Mouse (Mus musculus) embryonic facial prominence, embryonic 14.5 days (tissue): ENCODE measurements around the gene Plekhm1. TPM values are rescaled to one million over a fixed set of nuclear protein-coding genes. Genes with fewer than 3 reads are reported as not detected.

Experiments
- ATAC-seq: fragments of 200-750 bp; cut with Nextera tagmentation; 2 replicates; pipeline ENCODE4 v1.8.0; 2017; ENCODE audit warnings: low read depth, moderate number of reproducible peaks, moderate TSS enrichment
- DNase-seq: peaks from one replicate; pipeline ENCODE4 v3.0.0-alpha.2; 2015; ENCODE audit warnings: low spot score
- H3K27ac ChIP-seq: fragments of 300-500 bp; sonication (generic); replicated peaks from 2 replicates; pipeline ENCODE4 v1.5.1; 2014; ENCODE audit warnings: low read depth, mild to moderate bottlenecking, low read length, moderate library complexity
- H3K27me3 ChIP-seq: fragments of 300-500 bp; sonication (generic); replicated peaks from 2 replicates; pipeline ENCODE4 v1.6.1; 2014; ENCODE audit warnings: low read length; ENCODE audit not compliant: control insufficient read depth, insufficient read depth
- H3K36me3 ChIP-seq: fragments of 300-500 bp; sonication (generic); 2 replicates; pipeline ENCODE4 v1.6.1; 2014; ENCODE audit warnings: low read length, mixed read lengths; ENCODE audit not compliant: control insufficient read depth, insufficient read depth
- H3K4me1 ChIP-seq: fragments of 300-500 bp; sonication (generic); 2 replicates; pipeline ENCODE4 v1.6.1; 2014; ENCODE audit warnings: antibody characterized with exemption, low read length; ENCODE audit not compliant: control insufficient read depth, insufficient read depth
- H3K4me2 ChIP-seq: fragments of 300-500 bp; sonication (generic); 2 replicates; pipeline ENCODE4 v1.6.1; 2014; ENCODE audit warnings: low read depth, mild to moderate bottlenecking, low read length, moderate library complexity, mixed read lengths
- H3K4me3 ChIP-seq: fragments of 300-500 bp; sonication (generic); 2 replicates; pipeline ENCODE4 v1.5.1; 2014; ENCODE audit warnings: low read depth, mild to moderate bottlenecking, low read length
- H3K9ac ChIP-seq: fragments of 300-500 bp; sonication (generic); 2 replicates; pipeline ENCODE4 v1.6.1; 2014; ENCODE audit warnings: low read depth, mild to moderate bottlenecking, low read length, moderate library complexity, mixed read lengths
- H3K9me3 ChIP-seq: fragments of 300-500 bp; sonication (generic); 2 replicates; pipeline ENCODE4 v1.6.1; 2016; ENCODE audit warnings: low read length; ENCODE audit not compliant: control insufficient read depth
- WGBS: fragments of 180-500 bp; shearing (Covaris S2); extraction: QIAGEN DNeasy Blood & Tissue Kit; methylation state at CpG from one replicate; pipeline ENCODE4 v1.1.7; 2014; 5-methylcytosine and 5-hydroxymethylcytosine counted together
- polyA plus RNA-seq: library from polyadenylated mRNA; unstranded; fragments of >200 nt; fragmentation: Nextera tagmentation; extraction: Ambion mirVana; gene quantifications from 2 replicates; pipeline ENCODE4 v1.2.1, GENCODE M21; 2014

Gene Plekhm1
- polyA plus RNA-seq, 1 experiment from 2014 or later, result 8.1 TPM

- H3K27ac ChIP-seq, result no peak overlapping the region
- no peak overlapping the region for H3K4me3 ChIP-seq
- no peak overlapping the region for H3K4me2 ChIP-seq
- no peak for ATAC-seq
- H3K4me1 ChIP-seq, result peaks cover 5% of the 10 kb centered on the region; the same call in 1 of the 2 replicates
- no peak for DNase-seq
- H3K36me3 ChIP-seq, result no peaks in the 10 kb centered on the region
- 70% methylated on average over 19 of the region's 19 CpGs for WGBS
- H3K9me3 ChIP-seq, result peaks cover 1% of the 10 kb centered on the region; the same call in 1 of the 2 replicates
- no peak overlapping the region for H3K9ac ChIP-seq
- no peaks in the 10 kb centered on the region for H3K27me3 ChIP-seq
These were observed 67.8 kb downstream of the Plekhm1 start for GRCm38 (mm10) chr11:103344494-103345332.

DNA sequence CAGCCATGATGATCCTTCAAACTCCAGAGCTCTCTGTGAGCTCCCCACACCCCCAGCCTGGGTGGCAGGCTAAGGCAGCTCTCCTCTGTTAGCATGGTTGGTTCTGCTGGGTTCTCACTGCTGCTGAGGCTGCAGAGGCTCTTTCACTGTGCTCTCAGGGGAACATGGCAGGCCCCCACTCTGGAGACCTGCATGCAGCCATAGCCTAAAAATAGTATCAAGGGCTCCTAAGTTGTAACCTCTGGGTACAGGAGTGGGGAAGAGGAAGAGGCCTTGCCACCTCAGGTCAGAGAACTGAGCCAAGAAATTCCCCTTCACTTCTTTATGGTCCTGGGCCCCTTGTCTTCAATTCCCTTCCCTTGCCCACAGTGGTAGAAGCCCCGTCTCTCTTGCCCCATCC lies 68.6 kb downstream of the Plekhm1 start:
- Histone ChIP-seq H3K27ac (no peak overlapping the region), H3K9ac (no peak overlapping the region), H3K4me1 (peaks cover 5% of the 10 kb centered on the region; the same call in 1 of the 2 replicates), H3K9me3 (no peaks in the 10 kb centered on the region), H3K27me3 (no peaks in the 10 kb centered on the region), H3K36me3 (no peaks in the 10 kb centered on the region), H3K4me2 (no peak overlapping the region), H3K4me3 (no peak overlapping the region)
- ATAC-seq (no peak), DNase-seq (no peak)
- 100% methylated on average over 1 of the region's 1 CpGs for WGBS

- Histone ChIP-seq H3K9me3 (no peaks in the 10 kb centered on the region), H3K4me1 (peaks cover 5% of the 10 kb centered on the region; the same call in 1 of the 2 replicates), H3K9ac (no peak overlapping the region), H3K4me3 (no peak overlapping the region), H3K27ac (no peak overlapping the region), H3K27me3 (no peaks in the 10 kb centered on the region), H3K4me2 (no peak overlapping the region), H3K36me3 (no peaks in the 10 kb centered on the region)
- ATAC-seq (no peak), DNase-seq (no peak)
- WGBS, result 89% methylated on average over 6 of the region's 6 CpGs
These were observed 69.4 kb downstream of the Plekhm1 start for GRCm38 (mm10) chr11:103343063-103343462.

- Histone ChIP-seq H3K27me3 (no peaks in the 10 kb centered on the region), H3K27ac (no peak overlapping the region), H3K4me1 (peaks cover 5% of the 10 kb centered on the region; the same call in 1 of the 2 replicates), H3K9me3 (no peaks in the 10 kb centered on the region), H3K4me2 (no peak overlapping the region), H3K4me3 (no peak overlapping the region), H3K9ac (no peak overlapping the region), H3K36me3 (no peaks in the 10 kb centered on the region)
- ATAC-seq, result no peak
- no peak for DNase-seq
- 47% methylated on average over 7 of the region's 7 CpGs for WGBS
These were observed 71.8 kb downstream of the Plekhm1 start for GRCm38 (mm10) chr11:103340677-103341076.

- no peak overlapping the region; the same call in 1 of the 2 replicates for H3K27ac ChIP-seq
- 66% methylated on average over 19 of the region's 19 CpGs for WGBS
- DNase-seq (no peak), ATAC-seq (no peak)
- peaks cover 5% of the 10 kb centered on the region; the same call in 1 of the 2 replicates for H3K4me1 ChIP-seq
- H3K36me3 ChIP-seq, result no peaks in the 10 kb centered on the region
- peak overlapping the region; percentile 20; the same call in 1 of the 2 replicates for H3K9ac ChIP-seq
- 0 out of 2 replicates have a peak overlapping the region, but pooled peaks have one; percentile 11 for H3K4me3 ChIP-seq
- no peaks in the 10 kb centered on the region for H3K9me3 ChIP-seq
- H3K4me2 ChIP-seq, result peak overlapping the region; percentile 48
- H3K27me3 ChIP-seq, result no peaks in the 10 kb centered on the region
These were observed 72.4 kb downstream of the Plekhm1 start for GRCm38 (mm10) chr11:103340130-103340529.

DNA sequence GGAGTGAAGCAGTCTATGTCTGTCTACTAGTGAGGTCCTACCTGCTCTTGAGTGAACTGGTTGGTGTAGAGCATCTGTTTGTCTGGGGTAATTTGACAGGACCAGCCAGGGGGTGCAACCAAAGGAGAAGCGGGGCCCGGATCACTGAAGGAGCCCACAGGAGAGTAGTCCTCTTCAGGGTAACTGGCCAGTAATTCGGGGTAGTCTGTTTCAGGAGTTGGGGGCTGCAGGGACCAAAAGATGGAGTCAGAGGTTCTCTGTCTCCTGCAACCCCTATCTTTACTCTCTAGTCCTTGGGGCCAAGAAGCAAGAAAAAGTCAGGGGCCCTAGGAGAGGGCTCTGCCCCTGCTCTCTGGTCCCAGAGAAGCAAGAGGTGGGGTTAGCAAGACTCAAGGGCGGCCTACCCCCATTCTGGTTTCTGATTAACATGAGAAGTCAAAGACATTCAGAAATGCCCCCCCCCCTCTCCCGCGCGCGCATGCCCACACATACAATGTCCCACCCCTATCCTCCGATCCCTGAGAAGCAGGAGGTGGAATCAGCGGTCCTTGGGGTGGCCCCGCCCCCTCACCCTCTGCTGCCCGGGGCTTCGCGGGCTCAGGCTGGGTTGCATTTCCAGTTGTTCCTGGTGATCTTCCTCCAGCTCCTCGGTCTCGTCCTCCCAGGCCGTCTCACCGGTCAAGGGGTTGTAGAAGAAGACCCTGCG lies 72.9 kb downstream of the Plekhm1 start:
- peak overlapping the region; percentile 48 for H3K4me2 ChIP-seq
- peaks cover 5% of the 10 kb centered on the region; the same call in 1 of the 2 replicates for H3K4me1 ChIP-seq
- ATAC-seq, result 0 out of 2 replicates have a peak, but pooled peaks have one; percentile 26
- H3K27me3 ChIP-seq, result peaks cover 2% of the 10 kb centered on the region; the same call in 1 of the 2 replicates
- H3K36me3 ChIP-seq, result no peaks in the 10 kb centered on the region
- no peak overlapping the region; the same call in 1 of the 2 replicates for H3K27ac ChIP-seq
- 40% methylated on average over 15 of the region's 19 CpGs for WGBS
- DNase-seq, result no peak
- 0 out of 2 replicates have a peak overlapping the region, but pooled peaks have one; percentile 11 for H3K4me3 ChIP-seq
- H3K9ac ChIP-seq, result peak overlapping the region; percentile 20; the same call in 1 of the 2 replicates
- H3K9me3 ChIP-seq, result no peaks in the 10 kb centered on the region

GRCm38 (mm10) chr11:103338671-103339070 lies 73.8 kb downstream of the Plekhm1 start:
- Histone ChIP-seq H3K27ac (no peak overlapping the region), H3K4me2 (no peak overlapping the region), H3K4me1 (peaks cover 8% of the 10 kb centered on the region), H3K4me3 (no peak overlapping the region), H3K27me3 (peaks cover 11% of the 10 kb centered on the region), H3K9ac (no peak overlapping the region), H3K36me3 (no peaks in the 10 kb centered on the region), H3K9me3 (no peaks in the 10 kb centered on the region)
- WGBS, result 93% methylated on average over 6 of the region's 6 CpGs
- no peak for ATAC-seq
- no peak for DNase-seq

DNA sequence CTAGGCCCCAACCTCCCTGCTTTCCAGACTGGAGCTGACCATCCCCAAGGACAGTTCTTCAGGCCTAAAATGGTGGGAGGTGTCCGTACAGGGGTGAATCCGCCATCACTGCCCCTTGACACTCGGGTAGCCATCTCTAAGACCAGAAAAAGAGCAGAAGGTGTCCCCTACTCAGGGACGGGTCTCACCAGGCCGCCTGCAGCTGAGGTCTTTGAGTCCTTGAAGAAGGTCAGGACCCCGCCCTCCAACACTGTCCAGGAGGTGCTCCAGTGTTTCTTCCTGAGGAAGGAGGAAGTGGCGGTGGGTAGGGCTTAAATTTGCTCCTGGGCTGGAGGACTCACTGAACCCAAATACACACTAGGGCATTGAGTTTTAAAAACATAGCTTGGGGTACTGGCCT lies 74.4 kb downstream of the Plekhm1 start:
- no peak overlapping the region for H3K9ac ChIP-seq
- WGBS, result 85% methylated on average over 7 of the region's 7 CpGs
- no peak overlapping the region for H3K4me3 ChIP-seq
- no peaks in the 10 kb centered on the region for H3K9me3 ChIP-seq
- H3K4me1 ChIP-seq, result peaks cover 11% of the 10 kb centered on the region
- no peak for DNase-seq
- peaks cover 16% of the 10 kb centered on the region for H3K27me3 ChIP-seq
- no peak for ATAC-seq
- H3K4me2 ChIP-seq, result no peak overlapping the region
- no peak overlapping the region for H3K27ac ChIP-seq
- H3K36me3 ChIP-seq, result no peaks in the 10 kb centered on the region
